Mouse (Mus musculus) midbrain, embryonic 16.5 days (tissue): ENCODE results near the gene Setd1b. TPM values are rescaled to one million over a fixed set of nuclear protein-coding genes. Genes with fewer than 3 reads are reported as not detected.

Source experiments
- ATAC-seq: fragments of 200-750 bp; cut with Nextera tagmentation; 2 replicates; pipeline ENCODE4 v1.8.0; 2017; ENCODE audit warnings: moderate TSS enrichment
- H3K27ac ChIP-seq: fragments of 300-500 bp; sonication (generic); 2 replicates; pipeline ENCODE4 v1.5.1; 2014; ENCODE audit warnings: mild to moderate bottlenecking, low read length, mixed read lengths
- H3K27me3 ChIP-seq: fragments of 300-500 bp; sonication (generic); 2 replicates; pipeline ENCODE4 v1.6.1; 2014; ENCODE audit warnings: low read depth, low read length, mixed read lengths; ENCODE audit not compliant: control insufficient read depth, insufficient read depth
- H3K36me3 ChIP-seq: fragments of 300-500 bp; sonication (generic); 2 replicates; pipeline ENCODE4 v1.6.1; 2014; ENCODE audit warnings: mild to moderate bottlenecking, low read length, moderate library complexity, mixed read lengths; ENCODE audit not compliant: control insufficient read depth, insufficient read depth
- H3K4me1 ChIP-seq: fragments of 300-500 bp; sonication (generic); 2 replicates; pipeline ENCODE4 v1.6.1; 2014; ENCODE audit warnings: mild to moderate bottlenecking, low read length, mixed read lengths; ENCODE audit not compliant: control insufficient read depth, insufficient read depth
- H3K4me2 ChIP-seq: fragments of 300-500 bp; sonication (generic); 2 replicates; pipeline ENCODE4 v1.6.1; 2014; ENCODE audit warnings: mild to moderate bottlenecking, low read length, mixed read lengths
- H3K4me3 ChIP-seq: fragments of 300-500 bp; sonication (generic); 2 replicates; pipeline ENCODE4 v1.5.1; 2014; ENCODE audit warnings: low read depth, mild to moderate bottlenecking, low read length, moderate library complexity, mixed read lengths
- H3K9ac ChIP-seq: fragments of 300-500 bp; sonication (generic); 2 replicates; pipeline ENCODE4 v1.6.1; 2014; ENCODE audit warnings: low read depth, low read length, mixed read lengths
- H3K9me3 ChIP-seq: fragments of 300-500 bp; sonication (generic); replicated peaks from 2 replicates; pipeline ENCODE4 v1.6.1; 2014; ENCODE audit warnings: mild to moderate bottlenecking, low read length, mixed read lengths; ENCODE audit not compliant: control insufficient read depth, poor library complexity, severe bottlenecking
- WGBS: fragments of 180-500 bp; shearing (Covaris S2); extraction: QIAGEN DNeasy Blood & Tissue Kit; methylation state at CpG from one replicate; pipeline ENCODE4 v1.1.7; 2014; 5-methylcytosine and 5-hydroxymethylcytosine counted together
- polyA plus RNA-seq: library from polyadenylated mRNA; unstranded; fragments of >200 nt; fragmentation: Nextera tagmentation; extraction: Ambion mirVana; gene quantifications from 2 replicates; pipeline ENCODE4 v1.2.1, GENCODE M21; 2015

The Setd1b gene
- polyA plus RNA-seq, 1 experiment from 2014 or later, result 10.0 TPM

DNA sequence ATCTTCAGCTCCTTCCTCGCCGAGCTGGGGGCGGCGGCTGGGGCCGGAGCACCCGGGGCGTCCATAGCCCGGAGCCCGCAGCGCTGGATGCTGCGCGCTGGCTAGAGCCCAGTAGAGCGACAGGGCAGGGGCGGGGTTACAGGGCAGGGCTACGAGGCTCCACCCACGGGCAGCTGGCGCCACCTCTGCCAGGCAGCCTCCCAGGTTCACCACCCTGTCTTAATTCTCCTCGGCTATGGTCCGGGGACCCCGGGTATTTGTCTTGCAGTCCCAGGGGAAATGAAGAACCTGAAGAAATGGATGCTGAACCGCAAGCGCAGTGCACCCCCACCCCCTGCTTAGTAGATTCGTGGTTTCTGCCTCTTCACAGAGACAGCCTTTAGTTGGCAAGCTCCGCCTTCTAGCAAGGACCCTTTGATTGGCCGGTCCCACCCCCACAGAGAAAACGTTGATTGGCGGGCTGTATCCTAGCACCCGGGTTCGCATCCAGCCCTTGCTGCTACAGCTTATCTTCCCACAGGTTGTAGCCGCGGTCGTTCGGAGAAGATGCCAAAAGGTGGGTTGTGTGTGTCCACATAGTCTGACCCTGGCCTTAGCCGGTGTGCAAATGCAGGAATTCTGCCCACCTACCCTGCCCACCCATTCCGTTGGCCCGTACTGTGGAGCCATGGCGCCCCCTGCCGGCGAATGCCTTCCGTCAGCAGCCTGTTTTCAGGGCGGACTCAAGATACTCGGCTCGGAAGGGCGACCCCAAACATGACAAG lies 9.5 kb upstream of the Setd1b start, which contains the start of gene Rhof:
Rhof (minus strand) TSS at position 385 of the 764 bp plus-strand sequence.
- peak; percentile 59 for ATAC-seq
- H3K27me3 ChIP-seq, result no peaks in the 10 kb centered on the region
- H3K4me2 ChIP-seq, result peak within 1 kb of the TSS; percentile 87
- H3K27ac ChIP-seq, result peak within 1 kb of the TSS; percentile 100
- 2% methylated on average over 44 of the region's 44 CpGs for WGBS
- H3K36me3 ChIP-seq, result 0 out of 2 replicates have a peak, but pooled peaks cover 7% of the 10 kb centered on the region
- no peaks in the 10 kb centered on the region for H3K9me3 ChIP-seq
- peaks cover 59% of the 10 kb centered on the region for H3K4me1 ChIP-seq
- peak within 1 kb of the TSS; percentile 100 for H3K9ac ChIP-seq
- peak within 1 kb of the TSS; percentile 40 for H3K4me3 ChIP-seq

DNA sequence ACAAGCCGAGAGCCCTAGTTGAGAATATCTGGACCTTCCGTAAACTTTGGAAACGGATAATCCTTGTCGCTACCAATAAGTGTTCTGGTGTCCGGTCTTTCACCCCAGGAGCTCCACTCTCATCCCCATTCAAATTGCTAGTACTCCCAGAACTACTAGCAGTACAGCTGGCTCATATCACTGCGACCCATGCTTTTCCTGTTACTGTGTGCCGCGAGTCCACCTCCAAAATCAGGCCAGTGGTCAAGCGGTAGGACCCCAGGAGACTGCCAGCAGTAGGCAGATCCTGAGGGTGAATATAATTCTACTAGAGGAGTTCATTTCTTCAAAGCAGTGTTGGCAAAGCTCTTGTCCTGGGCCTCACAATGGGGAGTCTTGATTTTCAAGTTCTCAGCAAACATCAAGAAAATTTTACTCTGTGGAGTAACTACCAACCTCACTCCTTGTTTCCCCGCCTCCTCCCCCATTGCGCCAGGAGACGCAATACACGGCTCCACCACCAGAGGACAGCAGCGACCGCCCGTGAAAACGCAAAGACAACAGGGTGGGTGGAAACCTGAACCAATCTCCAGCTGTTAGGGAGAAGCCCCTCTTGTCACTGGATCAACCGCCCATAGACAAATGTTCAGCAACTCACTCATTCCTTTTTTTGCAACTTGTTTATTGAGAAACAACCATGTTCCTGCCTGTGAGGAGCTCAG lies 8.8 kb upstream of the Setd1b start:
- H3K36me3 ChIP-seq, result 0 out of 2 replicates have a peak, but pooled peaks cover 5% of the 10 kb centered on the region
- H3K4me2 ChIP-seq, result peak overlapping the region; percentile 87
- no peaks in the 10 kb centered on the region for H3K27me3 ChIP-seq
- peaks cover 62% of the 10 kb centered on the region for H3K4me1 ChIP-seq
- H3K9me3 ChIP-seq, result no peaks in the 10 kb centered on the region
- peak overlapping the region; percentile 40 for H3K4me3 ChIP-seq
- peak overlapping the region; percentile 100 for H3K9ac ChIP-seq
- 17% methylated on average over 18 of the region's 18 CpGs for WGBS
- H3K27ac ChIP-seq, result peak overlapping the region; percentile 100
- ATAC-seq, result no peak

DNA sequence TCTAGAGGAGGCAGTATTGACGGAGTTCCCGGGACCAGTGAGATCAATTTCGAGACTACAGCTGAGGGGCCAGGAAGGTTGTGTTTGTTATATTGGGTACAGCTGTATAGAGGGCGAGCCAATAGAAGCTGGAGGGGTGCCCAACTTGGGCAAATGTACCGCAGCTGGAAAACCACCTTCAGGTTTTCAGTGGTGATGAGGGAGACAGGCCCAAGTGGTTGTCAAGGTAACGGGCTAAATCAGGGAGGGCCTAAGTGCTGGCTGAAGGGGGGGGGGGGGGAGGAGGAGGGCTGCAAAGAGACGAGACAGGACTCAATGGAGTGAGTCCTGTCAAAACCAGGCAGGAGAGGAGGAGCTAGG lies 8.2 kb upstream of the Setd1b start:
- Histone ChIP-seq H3K9ac (peak overlapping the region; percentile 100), H3K27ac (peak overlapping the region; percentile 100), H3K36me3 (no peaks in the 10 kb centered on the region)

DNA sequence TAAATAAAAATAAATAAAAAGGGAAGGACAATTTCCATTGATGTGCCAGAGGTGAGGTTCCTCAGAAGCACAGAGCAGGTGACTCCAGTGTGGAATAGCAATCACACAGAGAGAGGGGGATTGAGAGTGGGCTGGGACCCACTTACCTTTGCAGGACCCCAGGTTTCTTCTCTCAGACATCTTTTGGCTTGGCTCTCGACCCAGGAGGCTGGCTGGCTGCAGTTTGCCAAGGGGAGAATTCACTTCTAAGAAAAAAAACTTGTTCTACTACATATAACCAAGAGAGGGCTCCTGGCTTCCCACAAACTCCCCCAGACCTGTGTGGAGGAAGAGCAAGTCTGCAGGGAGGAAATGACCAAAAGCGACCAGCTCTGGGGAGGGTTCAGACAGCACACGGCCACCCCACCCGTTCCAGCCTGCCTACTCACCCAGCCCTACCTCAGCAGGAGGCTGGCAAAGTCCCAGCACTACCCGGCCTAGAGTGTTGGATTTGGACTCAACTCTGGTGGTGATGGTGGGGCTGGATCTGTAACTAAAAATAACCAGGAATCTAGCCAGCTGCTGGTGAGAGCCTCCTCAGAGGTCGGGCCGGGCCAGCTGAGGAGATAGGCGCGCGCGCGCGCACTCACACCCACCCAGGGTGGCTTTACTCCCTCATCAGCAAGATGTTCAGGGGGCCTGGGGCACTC lies 7.7 kb upstream of the Setd1b start:
- ATAC-seq, result no peak
- peak overlapping the region; percentile 87 for H3K4me2 ChIP-seq
- H3K4me3 ChIP-seq, result peak overlapping the region; percentile 94
- H3K9ac ChIP-seq, result peak overlapping the region; percentile 100
- 18% methylated on average over 13 of the region's 13 CpGs for WGBS
- no peaks in the 10 kb centered on the region for H3K27me3 ChIP-seq
- peaks cover 62% of the 10 kb centered on the region for H3K4me1 ChIP-seq
- no peaks in the 10 kb centered on the region for H3K9me3 ChIP-seq
- no peaks in the 10 kb centered on the region for H3K36me3 ChIP-seq
- peak overlapping the region; percentile 100 for H3K27ac ChIP-seq

More for the DNA sequence above, 8.2 kb upstream of the Setd1b start:
- no peaks in the 10 kb centered on the region for H3K9me3 ChIP-seq
- no peaks in the 10 kb centered on the region for H3K27me3 ChIP-seq
- WGBS, result 10% methylated on average over 7 of the region's 7 CpGs
- peak overlapping the region; percentile 11; the same call in 1 of the 2 replicates for H3K4me3 ChIP-seq
- H3K4me1 ChIP-seq, result peaks cover 62% of the 10 kb centered on the region
- no peak for ATAC-seq
- H3K4me2 ChIP-seq, result peak overlapping the region; percentile 87

DNA sequence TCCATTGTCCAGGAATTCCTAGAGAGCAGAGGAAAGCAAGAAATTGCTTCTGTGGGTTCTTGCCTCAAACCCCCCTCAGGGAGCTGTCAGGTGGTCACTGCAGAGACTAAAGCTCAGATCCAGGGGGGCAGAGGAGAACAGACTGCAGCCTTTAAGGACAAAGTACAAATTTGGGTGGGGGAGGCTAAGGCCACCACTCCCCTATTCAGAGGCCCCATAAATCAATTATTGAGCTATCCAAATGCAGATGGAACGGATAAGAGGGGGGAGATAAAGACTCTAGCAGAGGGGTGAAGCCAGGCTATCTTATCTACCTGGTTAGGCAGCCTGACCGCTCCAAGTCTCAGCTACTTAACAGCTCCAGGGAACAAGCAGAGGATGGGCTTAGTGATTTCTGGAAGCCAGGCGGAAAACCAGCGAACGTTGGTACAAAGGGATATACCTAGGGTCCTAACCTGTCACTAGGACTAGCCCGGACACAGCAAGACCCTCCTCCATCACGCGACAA lies 7.1 kb upstream of the Setd1b start:
- Histone ChIP-seq H3K9me3 (no peaks in the 10 kb centered on the region), H3K4me2 (peak overlapping the region; percentile 87), H3K27me3 (no peaks in the 10 kb centered on the region), H3K27ac (peak overlapping the region; percentile 100), H3K9ac (peak overlapping the region; percentile 100), H3K4me1 (peaks cover 62% of the 10 kb centered on the region), H3K36me3 (no peaks in the 10 kb centered on the region), H3K4me3 (peak overlapping the region; percentile 94)
- WGBS, result 19% methylated on average over 8 of the region's 8 CpGs
- ATAC-seq, result no peak

DNA sequence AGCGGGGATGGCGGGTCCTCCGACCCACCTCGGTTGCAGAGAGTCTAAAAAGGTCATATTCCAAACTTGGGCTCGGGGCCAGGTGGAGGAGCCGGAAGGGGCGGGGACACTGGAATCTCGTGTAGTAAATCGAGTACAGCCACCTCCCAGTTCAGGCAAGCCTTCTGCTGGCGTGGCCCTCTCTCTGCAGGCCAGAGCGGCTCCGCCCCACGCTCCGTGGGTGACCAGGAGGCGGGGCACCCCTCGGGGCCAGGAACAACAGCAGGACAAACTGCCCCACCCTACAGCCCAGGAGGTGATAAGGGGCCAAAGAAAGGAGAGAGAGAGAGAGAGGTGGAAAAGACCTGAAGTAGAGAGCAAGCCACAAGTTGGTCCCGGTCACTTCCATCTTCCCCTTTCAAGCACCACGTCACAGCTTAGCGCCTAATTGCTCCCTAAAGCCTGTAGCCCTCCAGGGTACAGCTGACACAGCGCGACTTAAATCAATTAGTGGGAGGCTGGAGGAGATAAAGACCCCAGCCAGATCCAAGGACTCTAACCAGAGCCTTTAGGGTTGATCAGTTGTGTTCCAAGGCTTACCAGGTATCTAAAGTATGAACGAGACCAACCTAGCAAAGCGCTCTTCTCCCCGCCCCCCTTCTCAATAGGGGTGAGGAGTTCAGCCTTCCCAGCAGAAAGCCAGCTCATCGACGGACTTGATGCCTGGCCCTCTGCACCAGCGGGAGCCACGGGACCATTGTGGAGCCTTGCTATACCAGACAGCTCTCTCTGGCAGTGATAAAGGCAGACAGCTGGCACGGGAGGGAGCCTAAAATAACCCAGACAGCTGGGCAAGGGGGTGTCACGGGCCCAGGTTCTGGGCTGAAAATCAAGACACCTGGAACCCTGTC lies 6.3 kb upstream of the Setd1b start:
- WGBS, result 3% methylated on average over 30 of the region's 30 CpGs

DNA sequence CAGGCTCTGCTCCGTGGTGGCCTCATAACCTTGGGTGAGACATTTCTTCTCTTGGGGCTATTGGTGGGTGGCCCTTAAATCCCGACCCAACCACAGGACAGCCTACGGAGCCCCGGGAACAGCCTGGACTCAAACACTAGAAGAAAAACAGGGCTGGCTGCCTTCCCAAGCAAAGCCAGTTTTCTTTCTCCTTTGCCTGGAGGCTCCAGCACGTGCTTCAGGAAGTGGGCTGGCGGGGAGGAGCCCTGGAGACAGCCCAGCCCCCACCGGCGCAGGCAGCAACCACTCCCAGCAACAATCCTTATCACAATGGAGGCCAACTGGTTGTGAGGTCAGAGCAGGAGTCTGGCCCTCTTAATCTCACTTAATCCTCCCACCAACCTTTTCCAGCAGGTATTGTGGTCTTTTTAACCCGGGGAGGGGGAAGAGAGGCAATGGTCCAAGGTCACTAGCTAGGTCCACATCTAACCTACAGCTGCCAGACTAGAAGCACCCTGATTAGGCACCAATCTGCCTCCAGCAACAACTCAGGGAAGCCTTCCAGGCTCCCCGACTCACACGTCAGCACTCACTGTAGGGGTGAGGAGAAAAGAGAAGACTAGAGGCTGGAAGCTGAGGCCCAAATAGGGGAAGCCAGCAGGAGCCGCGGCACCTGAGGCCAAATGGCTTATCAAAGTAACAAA lies 5.5 kb upstream of the Setd1b start:
- under 1% methylated on average over 13 of the region's 13 CpGs for WGBS
- no peaks in the 10 kb centered on the region for H3K9me3 ChIP-seq
- no peaks in the 10 kb centered on the region for H3K27me3 ChIP-seq
- peak overlapping the region; percentile 87 for H3K4me2 ChIP-seq
- peak overlapping the region; percentile 94 for H3K4me3 ChIP-seq
- no peak for ATAC-seq
- H3K9ac ChIP-seq, result peak overlapping the region; percentile 100
- no peaks in the 10 kb centered on the region for H3K36me3 ChIP-seq
- peaks cover 60% of the 10 kb centered on the region for H3K4me1 ChIP-seq
- peak overlapping the region; percentile 100 for H3K27ac ChIP-seq

More for the DNA sequence above, 6.3 kb upstream of the Setd1b start:
- H3K4me3 ChIP-seq, result peak overlapping the region; percentile 94
- peak overlapping the region; percentile 100 for H3K9ac ChIP-seq
- peak overlapping the region; percentile 87 for H3K4me2 ChIP-seq
- no peaks in the 10 kb centered on the region for H3K27me3 ChIP-seq
- no peaks in the 10 kb centered on the region for H3K36me3 ChIP-seq
- peaks cover 62% of the 10 kb centered on the region for H3K4me1 ChIP-seq
- H3K27ac ChIP-seq, result peak overlapping the region; percentile 100
- no peaks in the 10 kb centered on the region for H3K9me3 ChIP-seq
- no peak for ATAC-seq
